Mouse (Mus musculus) hindbrain, embryonic 14.5 days (tissue): ENCODE measurements around the gene Plpp7. TPM values are rescaled to one million over a fixed set of nuclear protein-coding genes. Genes with fewer than 3 reads are reported as not detected.

Experiments used
- ATAC-seq: fragments of 200-750 bp; cut with Nextera tagmentation; 2 replicates; pipeline ENCODE4 v1.8.0; 2017; ENCODE audit warnings: moderate number of reproducible peaks, mild to moderate bottlenecking, moderate TSS enrichment, moderate library complexity; ENCODE audit not compliant: low FRiP score
- DNase-seq: peaks from one replicate; pipeline ENCODE4 v3.0.0-alpha.2; 2015; ENCODE audit warnings: low spot score
- H3K27ac ChIP-seq: fragments of 300-500 bp; sonication (generic); 2 replicates; pipeline ENCODE4 v1.5.1; 2014; ENCODE audit warnings: mild to moderate bottlenecking, moderate library complexity
- H3K27me3 ChIP-seq: fragments of 300-500 bp; sonication (generic); 2 replicates; pipeline ENCODE4 v1.6.1; 2014; ENCODE audit warnings: mild to moderate bottlenecking, low read length, mixed read lengths; ENCODE audit not compliant: control insufficient read depth, insufficient read depth
- H3K36me3 ChIP-seq: fragments of 300-500 bp; sonication (generic); replicated peaks from 2 replicates; pipeline ENCODE4 v1.6.1; 2014; ENCODE audit not compliant: control insufficient read depth, insufficient read depth
- H3K4me1 ChIP-seq: fragments of 300-500 bp; sonication (generic); replicated peaks from 2 replicates; pipeline ENCODE4 v1.6.1; 2014; ENCODE audit warnings: antibody characterized with exemption, low read length, mixed read lengths; ENCODE audit not compliant: control insufficient read depth, insufficient read depth
- H3K4me2 ChIP-seq: fragments of 300-500 bp; sonication (generic); replicated peaks from 2 replicates; pipeline ENCODE4 v1.6.1; 2014; ENCODE audit warnings: mild to moderate bottlenecking, moderate library complexity
- H3K4me3 ChIP-seq: fragments of 300-500 bp; sonication (generic); replicated peaks from 2 replicates; pipeline ENCODE4 v1.5.1; 2014; ENCODE audit warnings: mild to moderate bottlenecking, low read length
- H3K9ac ChIP-seq: fragments of 300-500 bp; sonication (generic); 2 replicates; pipeline ENCODE4 v1.6.1; 2014
- H3K9me3 ChIP-seq: fragments of 300-500 bp; sonication (generic); 2 replicates; pipeline ENCODE4 v1.6.1; 2016; ENCODE audit warnings: low read length; ENCODE audit not compliant: control insufficient read depth
- WGBS: fragments of 180-500 bp; shearing (Covaris S2); extraction: QIAGEN DNeasy Blood & Tissue Kit; methylation state at CpG from one replicate; pipeline ENCODE4 v1.1.7; 2014; 5-methylcytosine and 5-hydroxymethylcytosine counted together
- polyA plus RNA-seq: library from polyadenylated mRNA; unstranded; fragments of >200 nt; fragmentation: Nextera tagmentation; extraction: Ambion mirVana; gene quantifications from 2 replicates; pipeline ENCODE4 v1.2.1, GENCODE M21; 2014

The Plpp7 gene
- polyA plus RNA-seq, 1 experiment from 2014 or later = 22.4 TPM

GRCm38 (mm10) chr2:32127653-32128535 lies 32.6 kb downstream of the Plpp7 start:
- ATAC-seq = no peak
- no peak overlapping the region for H3K27ac ChIP-seq
- DNase-seq = no peak

GRCm38 (mm10) chr2:32128536-32128841 lies 33.2 kb downstream of the Plpp7 start:
- no peaks in the 10 kb centered on the region for H3K9me3 ChIP-seq
- no peak for ATAC-seq
- H3K36me3 ChIP-seq = no peaks in the 10 kb centered on the region
- H3K9ac ChIP-seq = no peak overlapping the region
- no peak overlapping the region for H3K4me3 ChIP-seq
- WGBS = 91% methylated on average over 5 of the region's 5 CpGs
- H3K4me1 ChIP-seq = no peaks in the 10 kb centered on the region; the same call in 1 of the 2 replicates
- H3K27ac ChIP-seq = no peak overlapping the region
- H3K27me3 ChIP-seq = peaks cover 3% of the 10 kb centered on the region; the same call in 1 of the 2 replicates
- H3K4me2 ChIP-seq = no peak overlapping the region
- no peak for DNase-seq

More at GRCm38 (mm10) chr2:32127653-32128535, 32.6 kb downstream of the Plpp7 start:
- Histone ChIP-seq H3K27me3 (peaks cover 3% of the 10 kb centered on the region; the same call in 1 of the 2 replicates), H3K4me1 (no peaks in the 10 kb centered on the region; the same call in 1 of the 2 replicates), H3K9ac (no peak overlapping the region), H3K36me3 (no peaks in the 10 kb centered on the region), H3K4me3 (no peak overlapping the region), H3K4me2 (no peak overlapping the region), H3K9me3 (no peaks in the 10 kb centered on the region)
- 30% methylated on average over 16 of the region's 16 CpGs for WGBS

- no peak overlapping the region for H3K4me3 ChIP-seq
- no peak overlapping the region for H3K27ac ChIP-seq
- ATAC-seq (no peak; the same call in 1 of the 2 replicates), DNase-seq (no peak)
- peaks cover 3% of the 10 kb centered on the region; the same call in 1 of the 2 replicates for H3K27me3 ChIP-seq
- no peaks in the 10 kb centered on the region for H3K36me3 ChIP-seq
- 60% methylated on average over 11 of the region's 11 CpGs for WGBS
- no peaks in the 10 kb centered on the region for H3K9me3 ChIP-seq
- H3K4me1 ChIP-seq = no peaks in the 10 kb centered on the region; the same call in 1 of the 2 replicates
- no peak overlapping the region for H3K4me2 ChIP-seq
- H3K9ac ChIP-seq = no peak overlapping the region
Measured at GRCm38 (mm10) chr2:32129383-32130074, 34.2 kb downstream of the Plpp7 start.

GRCm38 (mm10) chr2:32130435-32130834 lies 35.1 kb downstream of the Plpp7 start:
- ATAC-seq (no peak), DNase-seq (peak; percentile 70)
- Histone ChIP-seq H3K27ac (no peak overlapping the region), H3K4me3 (no peak overlapping the region), H3K36me3 (no peaks in the 10 kb centered on the region), H3K4me2 (no peak overlapping the region), H3K9ac (no peak overlapping the region), H3K9me3 (no peaks in the 10 kb centered on the region), H3K4me1 (no peaks in the 10 kb centered on the region; the same call in 1 of the 2 replicates), H3K27me3 (peaks cover 3% of the 10 kb centered on the region; the same call in 1 of the 2 replicates)
- WGBS = 37% methylated on average over 6 of the region's 6 CpGs

GRCm38 (mm10) chr2:32131205-32131834 lies 36.0 kb downstream of the Plpp7 start:
- Histone ChIP-seq H3K27ac (no peak overlapping the region), H3K36me3 (no peaks in the 10 kb centered on the region), H3K9me3 (no peaks in the 10 kb centered on the region), H3K4me2 (no peak overlapping the region), H3K9ac (no peak overlapping the region), H3K27me3 (peaks cover 3% of the 10 kb centered on the region; the same call in 1 of the 2 replicates), H3K4me1 (no peaks in the 10 kb centered on the region; the same call in 1 of the 2 replicates), H3K4me3 (no peak overlapping the region)
- ATAC-seq (no peak), DNase-seq (no peak)
- WGBS = 85% methylated on average over 9 of the region's 9 CpGs

GRCm38 (mm10) chr2:32131866-32132566 lies 36.7 kb downstream of the Plpp7 start:
- peaks cover under 1% of the 10 kb centered on the region; the same call in 1 of the 2 replicates for H3K4me1 ChIP-seq
- no peak overlapping the region for H3K9ac ChIP-seq
- H3K27ac ChIP-seq = no peak overlapping the region
- DNase-seq = no peak
- no peak for ATAC-seq
- 73% methylated on average over 6 of the region's 6 CpGs for WGBS
- no peak overlapping the region for H3K4me3 ChIP-seq
- H3K27me3 ChIP-seq = peaks cover 3% of the 10 kb centered on the region; the same call in 1 of the 2 replicates
- no peaks in the 10 kb centered on the region for H3K36me3 ChIP-seq
- no peak overlapping the region for H3K4me2 ChIP-seq
- no peaks in the 10 kb centered on the region for H3K9me3 ChIP-seq

- H3K4me1 ChIP-seq = peaks cover 5% of the 10 kb centered on the region
- no peaks in the 10 kb centered on the region for H3K36me3 ChIP-seq
- ATAC-seq (no peak), DNase-seq (no peak)
- no peak overlapping the region for H3K4me3 ChIP-seq
- no peaks in the 10 kb centered on the region for H3K9me3 ChIP-seq
- 7% methylated on average over 12 of the region's 12 CpGs for WGBS
- H3K27ac ChIP-seq = no peak overlapping the region
- no peak overlapping the region for H3K9ac ChIP-seq
- H3K27me3 ChIP-seq = peaks cover 3% of the 10 kb centered on the region; the same call in 1 of the 2 replicates
- H3K4me2 ChIP-seq = no peak overlapping the region
Measured at GRCm38 (mm10) chr2:32132567-32132992, 37.3 kb downstream of the Plpp7 start.

- WGBS = 9% methylated on average over 2 of the region's 2 CpGs
- no peak overlapping the region for H3K4me3 ChIP-seq
- H3K9ac ChIP-seq = no peak overlapping the region
- no peak overlapping the region for H3K4me2 ChIP-seq
- no peaks in the 10 kb centered on the region for H3K27me3 ChIP-seq
- H3K27ac ChIP-seq = no peak overlapping the region
- no peaks in the 10 kb centered on the region for H3K36me3 ChIP-seq
- H3K4me1 ChIP-seq = peaks cover 11% of the 10 kb centered on the region
- ATAC-seq = no peak
- H3K9me3 ChIP-seq = no peaks in the 10 kb centered on the region
- DNase-seq = peak; percentile 86
Measured at GRCm38 (mm10) chr2:32134039-32134438, 38.7 kb downstream of the Plpp7 start.
